Mouse (Mus musculus): ENCODE data around the gene Ucn.

GRCm38 (mm10) chr5:31151746-31152145, 13.1 kb upstream of the Ucn start:
- TF ChIP-seq CTCF (IDR thresholded peaks at IDR 0.05; ENCODE audit: insufficient read depth, low read length) (no peak), POLR2A (IDR thresholded peaks at IDR 0.05; ENCODE audit: borderline replicate concordance, extremely low read depth, low read depth, low read length) (no peak)
